Mouse (Mus musculus) small intestine, adult 2 months (tissue): ENCODE results near the gene Gipr.

ENCODE experiments used
- CTCF ChIP-seq: fragments of 200-500 bp; IDR thresholded peaks from 2 replicates; pipeline ENCODE4 v1.5.1; 2012; ENCODE audit warnings: low read depth, mild to moderate bottlenecking, control low read depth, inconsistent platforms, low read length, moderate library complexity, mixed read lengths; ENCODE audit not compliant: insufficient replicate concordance, insufficient read length; ENCODE audit errors: extremely low read depth
- POLR2A ChIP-seq: fragments of 200-500 bp; IDR thresholded peaks from 2 replicates; pipeline ENCODE4 v1.6.1; 2012; ENCODE audit warnings: low read depth, mild to moderate bottlenecking, control low read depth, inconsistent platforms, low read length, moderate library complexity

DNA sequence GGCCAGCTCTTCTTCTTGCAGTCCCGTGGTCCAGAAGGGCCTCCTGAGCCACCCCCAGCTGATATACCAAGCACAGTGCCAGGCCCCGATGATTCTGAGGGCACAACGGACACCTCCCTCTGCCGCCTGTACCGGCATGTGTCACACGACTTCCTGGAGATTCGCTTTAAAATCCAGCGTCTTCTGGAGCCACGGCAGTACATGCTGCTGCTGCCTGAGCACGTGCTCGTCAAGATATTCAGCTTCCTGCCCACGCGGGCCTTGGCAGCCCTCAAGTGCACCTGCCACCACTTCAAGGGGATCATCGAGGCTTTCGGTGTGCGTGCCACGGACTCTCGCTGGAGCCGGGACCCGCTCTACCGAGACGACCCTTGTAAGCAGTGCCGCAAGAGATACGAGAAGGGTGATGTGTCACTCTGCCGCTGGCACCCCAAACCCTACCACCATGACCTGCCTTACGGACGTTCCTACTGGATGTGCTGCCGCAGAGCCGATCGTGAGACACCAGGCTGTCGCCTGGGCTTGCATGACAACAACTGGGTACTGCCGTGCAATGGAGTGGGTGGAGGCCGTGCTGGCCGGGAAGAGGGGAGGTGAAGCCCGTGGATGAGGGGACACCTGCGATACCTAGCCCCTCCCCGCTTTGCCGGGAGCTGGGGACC, 29.1 kb downstream of the Gipr start:
- TF ChIP-seq CTCF (no peak), POLR2A (no peak)
